Mouse (Mus musculus) kidney, embryonic 14.5 days (tissue): ENCODE results near the gene Nlgn2. TPM values are rescaled to one million over a fixed set of nuclear protein-coding genes. Genes with fewer than 3 reads are reported as not detected.

Experiments
- ATAC-seq: fragments of 200-750 bp; cut with Nextera tagmentation; 2 replicates; pipeline ENCODE4 v1.8.0; 2017; ENCODE audit warnings: moderate number of reproducible peaks, mild to moderate bottlenecking, moderate TSS enrichment, moderate library complexity; ENCODE audit not compliant: low FRiP score, low TSS enrichment
- H3K27ac ChIP-seq: fragments of 300-500 bp; sonication (generic); 2 replicates; pipeline ENCODE4 v1.5.1; 2014; ENCODE audit warnings: low read depth, mild to moderate bottlenecking, low read length, moderate library complexity, mixed read lengths
- H3K27me3 ChIP-seq: fragments of 300-500 bp; sonication (generic); 2 replicates; pipeline ENCODE4 v1.6.1; 2014; ENCODE audit warnings: mild to moderate bottlenecking, low read length; ENCODE audit not compliant: control insufficient read depth, insufficient read depth
- H3K36me3 ChIP-seq: fragments of 300-500 bp; sonication (generic); 2 replicates; pipeline ENCODE4 v1.6.1; 2014; ENCODE audit warnings: low read length, mixed read lengths; ENCODE audit not compliant: control insufficient read depth, insufficient read depth
- H3K4me1 ChIP-seq: fragments of 300-500 bp; sonication (generic); 2 replicates; pipeline ENCODE4 v1.6.1; 2014; ENCODE audit warnings: low read length, mixed read lengths; ENCODE audit not compliant: control insufficient read depth, insufficient read depth
- H3K4me2 ChIP-seq: fragments of 300-500 bp; sonication (generic); replicated peaks from 2 replicates; pipeline ENCODE4 v1.6.1; 2014; ENCODE audit warnings: low read depth, mild to moderate bottlenecking, low read length
- H3K4me3 ChIP-seq: fragments of 300-500 bp; sonication (generic); 2 replicates; pipeline ENCODE4 v1.5.1; 2014; ENCODE audit warnings: mild to moderate bottlenecking, low read length
- H3K9ac ChIP-seq: fragments of 300-500 bp; sonication (generic); 2 replicates; pipeline ENCODE4 v1.6.1; 2014; ENCODE audit warnings: low read depth, mild to moderate bottlenecking, low read length, moderate library complexity
- H3K9me3 ChIP-seq: fragments of 300-500 bp; sonication (generic); 2 replicates; pipeline ENCODE4 v1.6.1; 2016; ENCODE audit warnings: low read length; ENCODE audit not compliant: control insufficient read depth
- WGBS: fragments of 180-500 bp; shearing (Covaris S2); extraction: QIAGEN DNeasy Blood & Tissue Kit; methylation state at CpG from one replicate; pipeline ENCODE4 v1.1.7; 2014; 5-methylcytosine and 5-hydroxymethylcytosine counted together
- polyA plus RNA-seq: library from polyadenylated mRNA; unstranded; fragments of >200 nt; fragmentation: Nextera tagmentation; extraction: Ambion mirVana; gene quantifications from 2 replicates; pipeline ENCODE4 v1.2.1, GENCODE M21; 2014

Gene Nlgn2
- polyA plus RNA-seq = 7.8 and 8.5 TPM in 2 replicates

DNA sequence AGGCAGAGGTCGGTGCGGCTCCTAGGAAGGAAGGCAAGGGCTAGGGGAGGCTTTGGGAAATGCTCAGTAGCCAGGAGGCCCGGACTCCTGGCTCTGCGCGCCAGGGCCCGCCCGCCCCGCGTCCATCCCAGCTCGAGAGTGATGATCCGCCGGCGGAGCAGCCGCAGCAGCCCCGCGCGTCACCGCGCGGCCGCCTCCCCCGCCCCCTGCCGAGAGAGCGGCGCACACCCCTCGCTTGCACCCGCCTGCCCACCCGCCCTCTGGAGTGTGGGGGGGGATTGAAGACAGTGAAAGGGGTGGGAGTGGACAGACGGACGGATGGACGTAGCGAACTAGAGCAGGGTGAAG, at the start of gene Nlgn2:
Gene Nlgn2 (minus strand): TSS at position 181 of the 348 bp plus-strand sequence.
- Histone ChIP-seq H3K27ac (peak within 1 kb of the TSS; percentile 83), H3K9me3 (no peaks in the 10 kb centered on the region), H3K9ac (peak within 1 kb of the TSS; percentile 79), H3K4me3 (peak within 1 kb of the TSS; percentile 73), H3K36me3 (peaks cover 10% of the 10 kb centered on the region; the same call in 1 of the 2 replicates), H3K4me1 (peaks cover 46% of the 10 kb centered on the region), H3K4me2 (peak within 1 kb of the TSS; percentile 98), H3K27me3 (0 out of 2 replicates have a peak, but pooled peaks cover 2% of the 10 kb centered on the region)
- no peak for ATAC-seq
- WGBS = 0% methylated on average over 24 of the region's 32 CpGs

GRCm38 (mm10) chr11:69886907-69887635, 49.5 kb upstream of the Nlgn2 start:
- Histone ChIP-seq H3K4me1 (peaks cover 3% of the 10 kb centered on the region), H3K27me3 (no peaks in the 10 kb centered on the region), H3K27ac (no peak overlapping the region), H3K9me3 (no peaks in the 10 kb centered on the region), H3K36me3 (no peaks in the 10 kb centered on the region), H3K4me2 (no peak overlapping the region), H3K9ac (no peak overlapping the region), H3K4me3 (no peak overlapping the region)
- 70% methylated on average over 8 of the region's 8 CpGs for WGBS
- ATAC-seq = no peak

GRCm38 (mm10) chr11:69884663-69885062, 47.1 kb upstream of the Nlgn2 start:
- no peaks in the 10 kb centered on the region for H3K9me3 ChIP-seq
- ATAC-seq = no peak

DNA sequence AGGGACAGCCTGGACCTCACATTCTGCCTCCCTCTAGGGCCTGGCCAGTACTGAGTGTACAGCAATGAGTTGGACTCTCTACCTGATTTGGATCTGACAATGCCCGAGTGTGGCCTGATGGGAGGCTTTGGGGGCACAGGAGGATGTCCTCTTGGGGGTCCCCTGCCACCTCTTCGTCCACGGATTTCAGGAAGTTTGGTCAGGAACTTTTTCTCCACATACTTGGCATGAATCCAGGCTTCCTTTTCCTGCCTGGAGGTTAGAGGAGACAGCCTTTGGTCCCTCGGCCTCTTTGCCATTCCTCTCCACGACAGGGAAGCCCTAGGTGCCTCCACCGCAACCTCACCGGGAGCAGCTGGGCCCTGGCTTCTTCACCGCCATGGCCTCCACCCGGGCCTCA, 46.7 kb upstream of the Nlgn2 start:
- Histone ChIP-seq H3K4me2 (no peak overlapping the region; the same call in 1 of the 2 replicates), H3K27ac (no peak overlapping the region), H3K36me3 (no peaks in the 10 kb centered on the region), H3K9ac (peak overlapping the region; percentile 18; the same call in 1 of the 2 replicates), H3K9me3 (no peaks in the 10 kb centered on the region), H3K4me1 (peaks cover 19% of the 10 kb centered on the region), H3K4me3 (no peak overlapping the region), H3K27me3 (no peaks in the 10 kb centered on the region)
- no peak for ATAC-seq
- 60% methylated on average over 9 of the region's 9 CpGs for WGBS

More at GRCm38 (mm10) chr11:69884663-69885062, 47.1 kb upstream of the Nlgn2 start:
- H3K4me1 ChIP-seq = peaks cover 14% of the 10 kb centered on the region
- H3K27ac ChIP-seq = no peak overlapping the region
- no peak overlapping the region; the same call in 1 of the 2 replicates for H3K4me2 ChIP-seq
- H3K27me3 ChIP-seq = no peaks in the 10 kb centered on the region
- H3K9ac ChIP-seq = no peak overlapping the region
- 71% methylated on average over 8 of the region's 8 CpGs for WGBS
- H3K36me3 ChIP-seq = no peaks in the 10 kb centered on the region
- H3K4me3 ChIP-seq = no peak overlapping the region

DNA sequence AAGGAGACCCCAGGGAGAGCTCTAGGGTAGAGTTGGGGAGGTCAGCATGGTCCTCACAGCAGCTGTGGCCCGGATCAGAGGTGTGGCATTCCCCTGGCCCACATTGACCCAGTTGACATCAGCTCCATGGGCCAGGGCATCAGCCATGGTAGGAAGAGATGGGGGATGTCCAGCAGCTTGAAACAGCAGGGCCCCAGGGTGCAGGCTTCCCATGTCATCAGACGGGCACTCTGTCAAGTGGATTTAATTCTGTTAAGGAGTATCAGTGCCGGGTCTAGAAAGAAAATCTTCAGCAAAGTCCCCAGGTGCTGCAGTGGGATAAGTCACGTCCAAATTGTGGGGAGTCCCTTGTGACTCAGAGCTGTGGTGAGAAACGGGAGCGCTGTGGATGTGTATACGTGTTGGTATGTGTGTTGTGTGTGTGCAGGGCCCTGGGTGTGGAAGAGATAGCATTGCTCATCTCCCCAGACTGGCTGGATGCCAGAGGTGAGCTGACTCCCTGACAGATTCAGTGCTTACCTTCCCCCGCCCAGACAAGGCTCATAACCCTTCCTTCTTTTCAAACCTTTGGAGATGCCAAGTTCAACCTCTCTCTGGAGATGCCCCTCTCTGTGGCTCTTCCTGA, 46.1 kb upstream of the Nlgn2 start:
- Histone ChIP-seq H3K27me3 (no peaks in the 10 kb centered on the region), H3K27ac (no peak overlapping the region), H3K4me3 (no peak overlapping the region), H3K9ac (no peak overlapping the region), H3K36me3 (no peaks in the 10 kb centered on the region), H3K4me2 (no peak overlapping the region), H3K4me1 (peaks cover 25% of the 10 kb centered on the region), H3K9me3 (no peaks in the 10 kb centered on the region)
- WGBS = 91% methylated on average over 8 of the region's 8 CpGs
- ATAC-seq = no peak

- H3K27ac ChIP-seq = no peak overlapping the region
- H3K4me1 ChIP-seq = peaks cover 25% of the 10 kb centered on the region
- H3K9me3 ChIP-seq = no peaks in the 10 kb centered on the region
- WGBS = 68% methylated on average over 4 of the region's 4 CpGs
- no peaks in the 10 kb centered on the region for H3K36me3 ChIP-seq
- no peak for ATAC-seq
- H3K4me3 ChIP-seq = no peak overlapping the region
- no peak overlapping the region for H3K4me2 ChIP-seq
- H3K27me3 ChIP-seq = no peaks in the 10 kb centered on the region
- H3K9ac ChIP-seq = no peak overlapping the region
These were observed 45.5 kb upstream of the Nlgn2 start for GRCm38 (mm10) chr11:69883066-69883465.

- peaks cover 29% of the 10 kb centered on the region for H3K4me1 ChIP-seq
- 59% methylated on average over 21 of the region's 21 CpGs for WGBS
- peak overlapping the region; percentile 96 for H3K27ac ChIP-seq
- no peak for ATAC-seq
- H3K9ac ChIP-seq = peak overlapping the region; percentile 64
- H3K36me3 ChIP-seq = no peaks in the 10 kb centered on the region
- H3K27me3 ChIP-seq = no peaks in the 10 kb centered on the region
- peak overlapping the region; percentile 40 for H3K4me3 ChIP-seq
- H3K9me3 ChIP-seq = no peaks in the 10 kb centered on the region
- peak overlapping the region; percentile 81 for H3K4me2 ChIP-seq
These were observed 44.4 kb upstream of the Nlgn2 start for GRCm38 (mm10) chr11:69881787-69882670.

DNA sequence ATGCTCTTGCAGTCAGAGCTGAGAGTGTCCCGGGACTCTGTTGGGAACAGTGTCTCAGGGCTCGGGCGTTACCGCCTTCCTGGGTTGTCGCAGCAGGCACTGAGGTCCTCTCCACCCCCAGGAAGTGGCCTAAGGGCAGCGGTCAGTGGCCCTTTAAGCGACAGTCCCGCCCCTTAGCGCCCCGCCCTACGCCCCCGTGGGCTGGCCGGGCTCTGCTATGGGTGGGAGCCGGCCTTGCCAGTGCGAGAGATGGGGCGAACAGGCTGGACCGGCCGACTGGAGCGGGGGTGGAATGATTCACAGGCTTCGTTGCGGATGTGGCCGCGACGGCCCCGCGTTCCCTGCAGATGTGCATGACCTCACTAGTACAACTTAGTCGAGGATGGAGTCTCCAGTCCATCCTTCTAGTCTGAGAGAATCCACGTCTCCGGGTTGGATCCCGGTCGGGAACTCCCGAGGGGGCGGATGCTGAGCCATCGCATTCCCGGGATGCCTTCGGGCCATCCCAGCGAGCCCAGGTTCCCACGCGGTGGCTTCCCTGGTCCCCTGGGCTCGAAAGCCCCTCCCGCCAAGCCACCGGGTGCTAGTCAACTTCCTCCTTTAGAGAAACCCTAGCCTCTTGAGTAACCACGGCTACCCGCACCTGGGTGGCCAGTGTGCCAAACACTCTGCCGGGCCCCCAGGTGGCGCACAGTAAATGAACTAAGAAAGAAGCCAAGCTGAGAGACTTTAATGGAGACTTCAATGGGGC, 43.4 kb upstream of the Nlgn2 start, which contains the start of gene Kctd11:
Gene Kctd11 (minus strand): TSS at position 554 of the 751 bp plus-strand sequence.
- H3K27ac ChIP-seq = peak within 1 kb of the TSS; percentile 96
- peak within 1 kb of the TSS; percentile 64 for H3K9ac ChIP-seq
- no peaks in the 10 kb centered on the region for H3K36me3 ChIP-seq
- no peaks in the 10 kb centered on the region for H3K27me3 ChIP-seq
- peak within 1 kb of the TSS; percentile 81 for H3K4me2 ChIP-seq
- H3K4me3 ChIP-seq = peak within 1 kb of the TSS; percentile 40
- no peaks in the 10 kb centered on the region for H3K9me3 ChIP-seq
- WGBS = under 1% methylated on average over 46 of the region's 46 CpGs
- peak; percentile 92 for ATAC-seq
- peaks cover 29% of the 10 kb centered on the region for H3K4me1 ChIP-seq
